ENCODE assay signal across 19 mouse cellular contexts in genomic region chr15:81350401-81350800, GRCm38 (mm10). TPM values are rescaled to one million over a fixed set of nuclear protein-coding genes. Genes with fewer than 3 reads are reported as not detected.
A peak's percentile ranks its signal among the peaks of the same experiment; 100 is the strongest.
DNase-seq lines count a peak whose midpoint lies in the region; ATAC-seq and TF ChIP-seq lines count a peak whose summit lies in the region.
"Had no signal": no experiment of that assay in that cellular context is flagged by ENCODE, and none has a peak within 500 bp of the region (broad histone marks: within the 10 kb centered on the region; RNA-seq: fewer than 3 reads in every experiment).

No protein-coding gene starts in this region.

- DNase-seq in heart, adult 11 months, result peak; percentile 74
- no peak for DNase-seq in heart, adult 18-20 months
- peak; percentile 45 for DNase-seq in lung, embryonic 14.5 days
- DNase-seq in lung, postnatal 0 days (ENCODE audit: low spot score), result no peak
- peak; percentile 30 for DNase-seq in NIH3T3 (ENCODE audit: low read depth)
- no peak for DNase-seq in T-cell, adult 2 months (ENCODE audit: low spot score)
- DNase-seq: adrenal gland, postnatal 14 days; B cell, adult 2 months; cerebellum, postnatal 14 days; heart, postnatal 14 days; lung, adult 18-20 months; right cerebral cortex, postnatal 14 days had no signal

- H3K36me3 ChIP-seq in lung, embryonic 14.5 days (ENCODE audit: insufficient read depth), result no peaks in the 10 kb centered on the region
- H3K36me3 ChIP-seq in lung, postnatal 0 days (ENCODE audit: insufficient read depth, low read length), result no peaks in the 10 kb centered on the region
- H3K36me3 ChIP-seq in limb, embryonic 15.5 days, result no peaks in the 10 kb centered on the region

- no peaks in the 10 kb centered on the region for H3K27me3 ChIP-seq in lung, embryonic 14.5 days (ENCODE audit: insufficient read depth, low read length)
- H3K27me3 ChIP-seq in lung, postnatal 0 days (replicated peaks; ENCODE audit: insufficient read depth, low read length), result no peaks in the 10 kb centered on the region
- no peaks in the 10 kb centered on the region for H3K27me3 ChIP-seq in limb, embryonic 15.5 days
- H3K27me3 ChIP-seq: megakaryocyte, embryonic 14.5 days had no signal

- 24% methylated on average over 1 of the region's 1 CpGs for WGBS in lung, embryonic 14.5 days
- 30% methylated on average over 1 of the region's 1 CpGs for WGBS in lung, postnatal 0 days
- 45% methylated on average over 1 of the region's 1 CpGs for whole genome bisulfite sequencing in limb, embryonic 15.5 days

- 0 out of 2 replicates have a peak overlapping the region, but pooled peaks have one; percentile 30 for H3K27ac ChIP-seq in lung, embryonic 14.5 days (ENCODE audit: low read depth)
- no peak overlapping the region for H3K27ac ChIP-seq in lung, postnatal 0 days (ENCODE audit: low read length)
- H3K27ac ChIP-seq in limb, embryonic 15.5 days, result peak overlapping the region; percentile 60; the same call in 1 of the 2 replicates
- H3K27ac ChIP-seq: layer of hippocampus, adult 2 months had no signal

- H3K9me3 ChIP-seq in lung, embryonic 14.5 days (ENCODE audit: low read depth, low read length), result no peaks in the 10 kb centered on the region
- no peaks in the 10 kb centered on the region for H3K9me3 ChIP-seq in lung, postnatal 0 days (ENCODE audit: low read length)
- no peaks in the 10 kb centered on the region for H3K9me3 ChIP-seq in limb, embryonic 15.5 days
- H3K9me3 ChIP-seq: megakaryocyte, embryonic 14.5 days had no signal

- H3K4me3 ChIP-seq in lung, embryonic 14.5 days (ENCODE audit: low read depth, low read length), result no peak overlapping the region
- H3K4me3 ChIP-seq in lung, postnatal 0 days (ENCODE audit: low read depth, low read length), result no peak overlapping the region
- H3K4me3 ChIP-seq in limb, embryonic 15.5 days, result no peak overlapping the region
- H3K4me3 ChIP-seq: layer of hippocampus, adult 2 months; megakaryocyte, embryonic 14.5 days; myocyte had no signal

- H3K9ac ChIP-seq in lung, embryonic 14.5 days, result no peak overlapping the region
- H3K9ac ChIP-seq in lung, postnatal 0 days (replicated peaks; ENCODE audit: low read depth), result no peak overlapping the region
- H3K9ac ChIP-seq in limb, embryonic 15.5 days, result no peak overlapping the region

- TF ChIP-seq EP300 in lung, postnatal 0 days (IDR thresholded peaks at IDR 0.05), result no peak

- no peak overlapping the region for H3K4me2 ChIP-seq in lung, embryonic 14.5 days
- no peak overlapping the region for H3K4me2 ChIP-seq in lung, postnatal 0 days (replicated peaks; ENCODE audit: low read depth, low read length)
- no peak overlapping the region for H3K4me2 ChIP-seq in limb, embryonic 15.5 days

- TF ChIP-seq CTCF in lung, embryonic 14.5 days (IDR thresholded peaks at IDR 0.05; ENCODE audit: low read depth), result no peak
- no peak for TF ChIP-seq CTCF in lung, postnatal 0 days (IDR thresholded peaks at IDR 0.05)

- peaks cover 3% of the 10 kb centered on the region; the same call in 1 of the 2 replicates for H3K4me1 ChIP-seq in lung, embryonic 14.5 days (ENCODE audit: insufficient read depth)
- H3K4me1 ChIP-seq in lung, postnatal 0 days (ENCODE audit: insufficient read depth, low read depth, low read length), result no peaks in the 10 kb centered on the region
- peaks cover 5% of the 10 kb centered on the region; the same call in 1 of the 2 replicates for H3K4me1 ChIP-seq in limb, embryonic 15.5 days

- ATAC-seq in lung, embryonic 14.5 days (ENCODE audit: insufficient read depth), result no peak
- ATAC-seq in lung, postnatal 0 days, result no peak
- ATAC-seq in limb, embryonic 15.5 days (ENCODE audit: insufficient number of reproducible peaks, low FRiP score, low TSS enrichment, low read depth), result no peak
- ATAC-seq: inflammation-experienced regulatory T-cells, adult 6 months had no signal

RNA-seq across cellular contexts. Expression of gene Slc25a17, which starts 10.2 kb away (rescaled TPM):
- 10 to 100 TPM; 14.5 to 17.4 TPM for total RNA-seq in heart, adult 18-20 months (2021)
- 103 and 109 TPM in 2 replicates for polyA plus RNA-seq in lung, embryonic 14.5 days (2014; fragmentation: Nextera tagmentation; extraction: Ambion mirVana)
- 96.7 and 97.3 TPM in 2 replicates for polyA plus RNA-seq in lung, postnatal 0 days (2015; fragmentation: Nextera tagmentation; extraction: Ambion mirVana)
- polyA plus RNA-seq in limb, embryonic 15.5 days (2015; fragmentation: Nextera tagmentation; extraction: Ambion mirVana), result 119 and 124 TPM in 2 replicates

RNA-seq across cellular contexts. Expression of gene St13, which starts 49.5 kb away (rescaled TPM):
- 100 to 1,000 TPM; 122 TPM for total RNA-seq in heart, adult 18-20 months (2021)
- polyA plus RNA-seq in lung, embryonic 14.5 days (2014; fragmentation: Nextera tagmentation; extraction: Ambion mirVana), result 132 and 145 TPM in 2 replicates
- polyA plus RNA-seq in lung, postnatal 0 days (2015; fragmentation: Nextera tagmentation; extraction: Ambion mirVana), result 87.1 and 99.2 TPM in 2 replicates
- polyA plus RNA-seq in limb, embryonic 15.5 days (2015; fragmentation: Nextera tagmentation; extraction: Ambion mirVana), result 148 and 151 TPM in 2 replicates

RNA-seq across cellular contexts. Expression of gene Xpnpep3, which starts 49.5 kb away (rescaled TPM):
- total RNA-seq in heart, adult 18-20 months (2021), result 10 to 100 TPM; 11.4 to 13.3 TPM
- polyA plus RNA-seq in lung, embryonic 14.5 days (2014; fragmentation: Nextera tagmentation; extraction: Ambion mirVana), result 8.6 and 9.6 TPM in 2 replicates
- polyA plus RNA-seq in lung, postnatal 0 days (2015; fragmentation: Nextera tagmentation; extraction: Ambion mirVana), result 4.8 and 6.3 TPM in 2 replicates
- polyA plus RNA-seq in limb, embryonic 15.5 days (2015; fragmentation: Nextera tagmentation; extraction: Ambion mirVana), result 11.0 and 12.0 TPM in 2 replicates

RNA-seq across cellular contexts. Expression of gene Dnajb7, which starts 57.7 kb away (rescaled TPM):
- total RNA-seq in heart, adult 18-20 months (2021), result not detected
- polyA plus RNA-seq in lung, embryonic 14.5 days (2014; fragmentation: Nextera tagmentation; extraction: Ambion mirVana), result 1.4 and 2.2 TPM in 2 replicates
- 0.53 and 0.81 TPM in 2 replicates for polyA plus RNA-seq in lung, postnatal 0 days (2015; fragmentation: Nextera tagmentation; extraction: Ambion mirVana)
- 1.5 and 1.7 TPM in 2 replicates for polyA plus RNA-seq in limb, embryonic 15.5 days (2015; fragmentation: Nextera tagmentation; extraction: Ambion mirVana)
- total RNA-seq: adrenal gland, postnatal 14 days; gastrocnemius, postnatal 4 days; heart, postnatal 14 days; layer of hippocampus, adult 2 months; left cerebral cortex, adult 8-10 months had no signal

Comparison
In these comparisons a context has a peak if more than half of its experiments do, and no peak if none do; other contexts are left out.
1. DNase-seq: peak in heart, adult 11 months (single experiment), lung, embryonic 14.5 days (single experiment) and NIH3T3 (single experiment); none in heart, adult 18-20 months (0 of 2), lung, postnatal 0 days (single experiment) and T-cell, adult 2 months (single experiment).